Mouse (Mus musculus) gonadal fat pad, adult 2 months (tissue): ENCODE data around the gene Thbs3. TPM values are rescaled to one million over a fixed set of nuclear protein-coding genes. Genes with fewer than 3 reads are reported as not detected.
"Not testable (repeated sequence)": the region's sequence is repeated elsewhere in the genome, so short reads cannot be mapped to it uniquely, and the experiment has no call there.

Source experiments
- DNase-seq: peaks from one replicate; pipeline ENCODE4 v3.0.0-alpha.2; 2012; ENCODE audit warnings: low read depth
- polyA plus RNA-seq: library from polyadenylated mRNA; depleted of rRNA; stranded (reverse); fragments of >200 nt; gene quantifications from 2 replicates; pipeline ENCODE4 v1.2.3, GENCODE M21; 2012

Gene Thbs3
- polyA plus RNA-seq, 1 experiment: 40.7 TPM

DNA sequence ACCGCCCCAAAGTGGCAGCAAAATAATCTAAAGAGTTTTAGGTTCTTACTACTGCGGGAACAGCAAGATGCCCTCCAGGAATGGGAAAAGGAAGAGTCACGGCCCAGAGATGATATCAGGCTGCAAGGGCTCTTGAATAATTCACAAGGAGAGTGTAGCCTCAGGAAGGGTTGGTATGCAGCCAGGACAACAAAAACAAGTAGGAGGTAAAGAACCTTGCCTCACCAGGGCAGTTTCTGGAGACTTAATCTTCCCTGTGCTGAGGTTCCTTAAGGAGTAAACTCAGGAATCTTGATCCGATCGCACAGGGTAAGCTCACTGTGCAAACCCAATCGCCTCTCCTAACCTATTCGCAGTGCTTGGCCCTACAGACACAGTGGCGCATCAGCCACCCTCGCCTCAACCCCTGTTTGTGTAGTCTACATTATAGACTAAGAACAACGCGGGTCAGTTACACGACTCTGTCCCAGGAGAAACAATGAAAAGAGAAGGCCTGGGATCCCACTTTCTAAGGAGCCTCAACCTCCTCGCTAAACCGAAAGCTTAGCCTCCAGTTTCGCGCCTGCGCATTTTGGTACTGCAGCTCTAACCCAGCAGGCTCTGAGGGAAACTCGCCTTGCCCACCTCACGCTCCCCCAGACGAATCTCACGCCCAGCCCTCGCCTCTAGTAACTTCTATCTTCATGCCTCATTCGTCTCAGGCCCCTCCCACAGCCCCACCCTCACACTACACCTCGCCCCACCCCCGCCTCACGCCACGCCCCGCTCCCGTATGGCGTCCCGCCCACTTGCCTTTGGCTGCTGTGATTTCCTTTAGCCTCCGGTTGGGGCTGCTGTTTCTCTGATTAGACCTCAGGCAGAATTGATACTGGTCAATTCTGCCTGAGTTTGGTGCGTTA, 18.8 kb upstream of the Thbs3 start:
- peak; percentile 75 for DNase-seq

DNA sequence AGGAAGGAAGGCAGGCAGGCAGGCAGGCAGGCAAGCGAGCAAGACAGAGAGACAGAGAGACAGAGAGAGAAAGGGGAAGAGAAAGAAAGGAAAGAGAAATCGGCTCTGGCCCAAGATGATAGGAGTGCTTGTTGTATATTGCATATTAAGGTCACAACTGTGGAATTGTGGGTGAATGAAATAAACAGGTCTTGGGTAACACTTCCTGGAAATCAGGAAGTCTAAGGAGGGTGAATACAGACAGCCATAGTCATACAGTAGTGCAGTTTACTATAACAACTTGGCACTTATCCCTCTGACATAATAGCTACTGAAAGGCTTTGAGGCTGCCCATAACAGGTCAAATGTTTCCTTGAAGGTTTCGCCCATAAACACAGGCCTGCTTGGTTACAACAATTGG, 15.1 kb upstream of the Thbs3 start:
- no peak for DNase-seq

DNA sequence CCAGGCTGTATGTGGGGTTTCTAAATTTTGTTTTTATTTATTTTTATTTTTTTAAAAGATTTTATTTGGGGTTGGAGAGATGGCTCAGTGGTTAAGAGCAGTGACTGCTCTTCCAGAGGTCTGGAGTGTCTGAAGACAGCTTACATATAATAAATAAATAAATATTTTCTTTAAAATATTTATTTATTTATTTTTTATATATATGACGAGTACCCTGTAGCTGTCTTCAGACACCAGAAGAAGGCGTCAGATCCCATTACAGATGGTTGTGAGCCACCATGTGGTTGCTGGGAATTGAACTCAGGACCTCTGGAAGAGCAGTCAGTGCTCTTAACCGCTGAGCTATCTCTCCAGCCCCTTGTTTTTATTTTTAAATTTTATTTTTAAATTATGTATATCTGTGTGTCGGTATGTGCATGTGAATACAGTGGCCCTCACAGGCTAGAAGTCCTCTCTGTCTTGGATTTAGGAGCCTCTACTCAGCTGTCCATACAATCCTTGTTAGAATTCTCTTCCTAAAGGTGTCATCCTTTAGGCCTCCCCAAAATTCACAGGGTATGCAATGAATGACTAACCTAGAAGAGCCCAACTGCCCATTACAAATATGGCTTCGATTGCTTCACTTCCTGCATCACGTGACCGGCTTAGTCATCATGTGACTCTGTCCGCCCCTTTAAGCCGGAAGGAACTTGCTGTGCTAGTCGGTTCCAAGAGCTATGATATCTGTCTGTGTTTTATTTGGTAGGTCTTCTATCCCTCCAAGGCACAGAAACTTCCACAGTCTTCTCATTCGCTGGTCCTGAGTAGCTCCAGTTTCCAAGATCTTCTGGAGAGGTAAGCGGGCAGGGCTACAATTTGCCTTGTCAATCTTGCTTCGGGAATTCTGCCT, 12.5 kb upstream of the Thbs3 start, which contains the start of gene Gba:
Gba (plus strand) TSS at position 676 of the 889 bp plus-strand sequence.
- peak; percentile 75 for DNase-seq

DNA sequence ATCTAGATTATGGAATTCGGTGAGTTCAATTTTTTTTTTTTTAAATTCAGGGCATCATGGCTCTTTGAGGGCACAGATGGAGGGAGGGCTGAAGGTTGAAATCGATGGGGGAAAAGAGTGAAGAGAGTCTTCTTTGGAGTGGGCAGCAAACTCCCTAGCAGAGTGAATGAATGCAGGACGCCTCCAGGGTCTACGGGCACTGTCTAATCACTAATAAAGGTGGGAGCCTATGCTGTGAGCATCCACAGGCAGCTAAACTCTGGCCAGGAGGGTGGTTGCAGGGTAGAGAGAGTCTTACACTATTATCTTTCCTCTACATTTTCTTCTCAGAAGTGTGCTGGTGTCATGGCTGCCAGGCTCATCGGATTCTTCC, 11.9 kb upstream of the Thbs3 start:
- no peak for DNase-seq

DNA sequence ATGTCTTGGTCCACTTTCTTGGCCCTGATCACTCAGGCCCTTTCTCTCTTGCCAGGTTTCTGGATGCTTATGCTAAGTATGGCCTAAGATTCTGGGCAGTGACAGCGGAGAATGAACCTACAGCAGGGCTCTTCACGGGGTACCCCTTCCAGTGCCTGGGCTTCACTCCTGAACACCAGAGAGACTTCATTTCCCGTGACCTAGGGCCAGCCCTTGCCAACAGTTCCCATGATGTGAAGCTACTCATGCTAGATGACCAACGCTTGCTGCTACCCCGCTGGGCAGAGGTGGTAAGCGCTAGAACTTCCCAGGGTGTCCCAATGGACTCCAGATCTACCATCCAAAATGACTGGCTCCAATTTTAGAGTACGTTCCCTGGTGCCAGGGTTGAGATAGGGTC, 8.9 kb upstream of the Thbs3 start:
- DNase-seq: no peak

DNA sequence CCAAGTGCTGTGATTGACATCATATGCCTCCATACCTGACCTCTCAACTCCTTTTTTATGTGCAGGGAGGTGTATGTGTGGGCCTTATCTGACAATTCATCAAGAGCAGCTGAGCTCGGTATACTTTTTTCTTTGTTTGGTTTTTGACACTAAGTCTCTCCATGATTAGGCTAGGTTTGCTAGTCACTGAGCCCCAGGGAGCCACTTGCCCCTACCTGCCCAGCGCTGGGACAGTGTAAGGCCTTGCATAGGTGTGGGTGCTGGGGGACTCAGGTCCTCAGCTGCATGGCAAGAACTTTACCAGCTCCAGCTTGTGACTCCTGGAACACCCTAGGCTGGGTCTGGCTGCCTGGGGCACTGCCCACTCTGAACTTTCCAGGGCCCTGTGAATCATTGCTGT, 8.3 kb upstream of the Thbs3 start:
- DNase-seq: peak; percentile 91

DNA sequence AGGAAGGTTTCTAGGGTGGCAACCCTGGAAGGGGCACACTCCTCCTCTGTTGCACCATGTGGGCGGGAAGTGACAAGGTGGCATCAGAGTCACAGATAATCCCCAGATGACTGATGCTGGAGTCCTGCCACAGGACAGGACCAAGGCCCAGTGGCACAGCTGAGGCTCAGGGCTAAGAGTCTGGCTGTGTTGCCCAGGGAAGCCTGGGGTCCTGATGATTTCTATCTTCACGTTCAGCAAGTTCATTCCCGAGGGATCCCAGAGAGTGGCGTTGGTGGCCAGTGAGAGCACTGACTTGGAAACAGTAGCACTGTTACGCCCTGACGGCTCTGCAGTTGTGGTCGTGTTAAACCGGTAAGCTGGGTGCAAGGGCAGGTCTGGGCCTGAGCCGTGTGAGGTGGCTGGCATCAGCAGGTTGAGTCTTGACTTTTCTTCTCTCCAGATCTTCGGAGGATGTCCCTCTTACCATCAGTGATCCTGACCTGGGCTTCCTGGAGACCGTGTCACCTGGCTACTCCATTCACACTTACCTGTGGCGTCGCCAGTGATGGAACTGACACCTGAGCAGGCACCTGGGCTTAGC, 6.8 kb upstream of the Thbs3 start:
- peak; percentile 84 for DNase-seq

DNA sequence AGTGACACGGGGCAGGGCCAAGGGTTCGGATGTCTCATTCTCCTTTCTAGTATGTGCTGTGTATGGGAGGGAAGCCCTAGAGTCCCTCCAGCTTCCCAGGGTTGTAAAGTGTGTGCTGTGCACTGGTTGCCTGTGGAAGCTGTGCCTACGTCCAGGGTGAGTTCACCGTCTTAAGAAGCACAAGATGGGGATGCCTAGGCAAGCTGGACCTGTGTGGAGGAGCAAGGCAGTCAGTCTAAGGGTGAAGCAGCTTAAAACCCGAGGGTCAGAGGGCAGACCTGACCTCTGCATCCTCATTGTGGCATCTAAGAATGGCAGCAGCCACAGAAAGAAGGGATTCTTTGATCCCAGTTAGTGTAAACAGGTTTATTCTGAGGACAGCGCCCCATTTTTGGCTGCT, 6.2 kb upstream of the Thbs3 start:
- no peak for DNase-seq

DNA sequence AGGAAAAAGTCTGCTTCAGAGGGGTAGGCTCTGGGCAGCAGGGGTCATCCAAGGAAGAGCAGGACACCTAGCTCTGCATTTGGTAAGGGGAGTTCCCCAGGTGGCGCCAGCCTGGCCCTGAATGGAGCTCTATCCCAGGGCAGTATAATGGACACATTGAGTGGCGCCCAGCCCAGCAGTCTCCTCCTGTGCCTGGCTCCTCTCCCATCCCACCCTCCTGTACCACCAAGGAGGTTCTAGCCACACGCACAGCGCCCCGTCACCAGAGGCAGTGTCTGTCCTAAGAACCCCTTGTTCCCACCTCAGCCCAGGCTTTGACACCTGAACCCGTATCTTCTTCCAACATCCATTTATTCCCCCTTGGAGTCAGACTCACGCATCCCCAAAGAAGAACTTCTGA, 5.2 kb upstream of the Thbs3 start:
- DNase-seq: no peak

DNA sequence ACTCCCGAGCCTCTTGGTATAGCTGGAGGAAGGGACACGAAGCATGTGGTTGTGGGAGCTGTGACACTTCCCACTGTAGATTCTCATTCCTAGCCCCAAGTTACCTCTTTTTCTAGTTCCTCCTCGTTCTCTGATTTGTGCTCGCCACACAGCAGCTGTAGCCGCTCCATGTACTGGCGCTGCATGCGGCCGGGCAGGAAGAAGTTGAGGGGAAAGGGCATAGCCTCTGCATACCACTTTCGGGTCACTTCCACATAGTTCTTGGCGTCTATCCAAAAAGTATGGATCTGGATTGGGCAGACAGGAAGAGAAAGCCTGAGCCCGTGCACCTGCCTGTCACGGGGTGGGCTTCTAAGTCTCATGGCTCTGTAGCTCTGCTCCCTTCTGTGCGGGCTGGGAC, 4.8 kb upstream of the Thbs3 start:
- DNase-seq: no peak

DNA sequence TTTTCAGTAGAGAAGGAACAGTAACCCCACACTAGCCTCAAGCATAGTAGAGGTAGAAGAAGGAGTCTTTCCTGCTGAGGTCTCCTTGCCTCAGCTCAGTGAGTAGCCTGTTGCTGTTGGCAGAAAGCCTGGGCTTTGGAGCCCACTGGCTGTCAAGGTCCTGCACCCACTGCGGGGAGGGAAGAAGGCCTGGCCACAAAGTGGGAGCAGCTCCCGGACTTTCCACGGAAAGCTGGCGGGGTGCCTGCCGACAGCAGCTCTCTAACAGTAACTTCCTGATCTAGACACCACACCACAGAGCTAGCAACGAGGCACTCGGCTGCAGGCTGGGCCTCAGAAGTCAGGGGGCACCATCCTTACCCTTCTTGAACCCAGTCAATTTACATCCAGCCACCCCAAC, 4.2 kb upstream of the Thbs3 start:
- no peak for DNase-seq

DNA sequence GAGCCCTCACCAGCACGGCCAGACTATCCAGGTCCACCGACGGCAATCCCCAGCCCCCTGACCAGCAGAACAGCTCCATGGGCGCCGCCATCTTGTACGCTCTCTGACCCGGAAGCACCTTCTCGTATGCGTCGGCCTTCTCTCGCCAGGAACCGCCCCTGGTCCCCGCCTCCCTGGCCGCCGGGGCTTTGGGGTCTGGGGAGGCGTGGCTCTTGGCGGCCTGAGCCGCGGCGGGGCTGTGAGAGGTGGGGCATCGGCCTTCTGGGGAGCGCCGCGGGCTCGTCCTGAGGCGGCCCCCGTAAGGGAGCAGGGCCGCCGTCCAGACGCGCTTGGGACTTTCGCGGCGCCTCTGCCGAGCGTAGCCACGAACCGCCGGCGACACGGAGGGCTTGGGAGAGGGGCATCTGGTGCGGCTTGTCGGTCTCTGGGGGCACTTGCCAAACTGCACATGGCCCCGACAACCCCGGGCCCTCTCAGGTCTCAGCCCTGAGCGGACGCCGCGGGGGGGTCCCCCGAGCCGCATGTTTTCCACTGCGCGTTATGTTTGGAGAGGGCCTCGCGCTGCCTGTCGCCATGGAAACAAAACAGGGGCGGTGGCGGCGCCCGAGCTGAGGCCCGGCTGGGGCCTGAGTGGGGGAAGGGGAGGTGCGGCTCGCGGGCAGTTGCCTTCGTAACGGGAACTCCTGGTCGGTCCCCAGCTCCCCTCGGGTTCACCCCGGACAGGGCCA, 1.0 kb upstream of the Thbs3 start:
- no peak for DNase-seq

DNA sequence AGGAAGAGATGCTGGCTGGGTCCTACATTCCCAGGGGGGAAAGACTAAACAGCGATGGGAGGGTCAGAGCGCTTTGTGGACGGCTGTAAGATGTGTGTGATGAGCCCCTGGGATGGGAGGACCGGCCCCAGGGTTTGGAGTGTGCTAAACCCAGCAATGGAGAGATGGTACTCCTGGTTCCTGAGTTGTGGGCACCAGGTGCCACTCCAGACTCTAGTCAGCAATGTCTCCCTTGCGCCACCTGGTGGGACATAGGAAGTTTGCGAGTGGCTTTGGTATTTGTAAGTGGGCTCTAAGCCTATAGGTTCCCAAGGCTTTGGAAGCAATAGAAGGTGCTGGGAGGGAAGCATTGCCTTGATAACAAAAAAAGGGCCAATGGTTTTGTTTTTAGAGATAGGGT, 873 bp downstream of the Thbs3 start:
- DNase-seq: no peak

DNA sequence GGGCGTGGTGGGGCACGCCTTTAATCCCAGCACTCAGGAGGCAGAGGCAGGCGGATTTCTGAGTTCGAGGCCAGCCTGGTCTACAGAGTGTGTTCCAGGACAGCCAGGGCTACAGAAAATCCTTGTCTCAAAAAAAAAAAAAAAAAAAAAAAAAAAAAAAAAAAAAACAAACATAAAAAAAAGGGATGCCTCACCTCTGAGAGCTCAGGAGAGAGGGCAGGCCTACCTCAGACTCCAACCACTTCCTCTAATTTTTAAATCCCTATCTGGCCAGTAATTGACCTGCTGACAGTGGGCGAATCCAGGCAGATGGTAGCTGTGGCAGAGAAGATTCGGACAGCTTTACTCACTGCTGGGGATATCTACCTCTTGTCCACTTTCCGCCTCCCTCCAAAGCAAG, 1.4 kb downstream of the Thbs3 start:
- DNase-seq: not testable (repeated sequence)

DNA sequence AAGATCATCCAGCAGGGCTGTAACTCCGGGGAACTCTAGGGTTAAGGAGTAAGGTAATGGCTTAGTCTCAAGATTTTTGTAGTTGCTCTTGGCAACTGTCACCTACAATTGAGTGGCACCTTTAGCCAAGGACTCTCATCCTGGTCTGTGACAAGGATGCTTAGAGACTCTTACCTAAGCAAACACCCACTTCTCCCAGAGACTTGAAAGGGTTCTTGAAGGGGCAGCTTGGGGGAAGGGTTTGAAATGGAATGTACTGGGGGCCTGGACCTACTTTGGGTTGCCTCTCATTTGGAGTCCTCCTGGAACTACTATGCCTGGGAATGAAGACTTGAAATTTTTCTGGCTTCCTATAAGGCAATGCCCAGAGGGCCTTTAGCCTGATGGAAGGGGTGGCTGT, 3.3 kb downstream of the Thbs3 start:
- no peak for DNase-seq

DNA sequence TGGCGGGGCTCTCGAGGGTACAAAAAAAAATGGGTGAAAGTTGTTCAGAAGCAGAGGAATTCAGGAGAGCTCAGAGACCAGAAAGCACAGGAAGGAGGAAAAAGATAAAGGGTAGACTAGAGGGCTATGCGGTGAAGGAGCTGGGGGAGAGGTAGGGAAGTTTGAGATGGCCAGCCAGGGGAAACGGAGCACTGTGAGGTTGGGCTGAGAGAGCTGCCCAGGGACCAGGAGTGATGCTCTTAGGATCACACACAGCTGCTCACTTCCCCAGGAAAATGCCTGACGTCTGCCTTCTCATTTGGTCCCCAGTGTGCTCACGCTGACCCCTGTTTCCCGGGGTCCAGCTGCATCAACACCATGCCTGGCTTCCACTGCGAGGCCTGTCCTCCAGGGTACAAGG, 4.6 kb downstream of the Thbs3 start:
- no peak for DNase-seq

DNA sequence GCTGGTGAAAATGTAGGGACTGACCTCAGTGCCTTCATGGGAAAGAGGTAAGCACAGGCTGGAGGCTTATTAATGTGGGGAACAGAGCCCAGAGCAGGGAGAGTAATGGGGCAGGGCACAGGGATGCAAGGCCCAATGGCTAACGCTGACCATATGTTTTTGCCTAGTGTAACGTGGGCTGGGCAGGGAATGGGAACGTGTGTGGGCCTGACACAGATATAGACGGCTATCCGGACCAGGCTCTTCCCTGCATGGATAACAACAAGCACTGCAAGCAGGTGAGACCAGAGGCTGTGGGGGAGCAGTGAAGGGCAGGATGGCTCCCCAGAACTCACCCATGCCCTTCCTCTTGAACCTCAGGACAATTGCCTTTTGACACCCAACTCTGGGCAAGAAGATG, 6.2 kb downstream of the Thbs3 start:
- DNase-seq: no peak

DNA sequence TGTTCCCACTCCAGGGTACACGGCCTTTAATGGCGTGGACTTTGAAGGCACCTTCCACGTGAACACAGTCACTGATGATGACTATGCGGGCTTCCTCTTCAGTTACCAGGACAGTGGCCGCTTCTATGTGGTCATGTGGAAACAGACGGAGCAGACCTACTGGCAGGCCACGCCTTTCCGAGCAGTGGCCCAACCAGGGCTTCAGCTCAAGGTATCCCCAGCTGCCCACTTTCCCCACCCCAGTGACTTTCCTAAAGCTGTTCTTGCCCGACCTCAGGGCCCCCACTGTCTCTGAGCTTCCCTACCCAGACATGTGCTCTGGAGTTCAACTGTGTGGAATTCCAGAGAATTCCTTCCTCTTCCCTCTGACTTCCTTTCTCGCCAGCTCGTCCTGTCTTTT, 9.8 kb downstream of the Thbs3 start:
- DNase-seq: no peak

DNA sequence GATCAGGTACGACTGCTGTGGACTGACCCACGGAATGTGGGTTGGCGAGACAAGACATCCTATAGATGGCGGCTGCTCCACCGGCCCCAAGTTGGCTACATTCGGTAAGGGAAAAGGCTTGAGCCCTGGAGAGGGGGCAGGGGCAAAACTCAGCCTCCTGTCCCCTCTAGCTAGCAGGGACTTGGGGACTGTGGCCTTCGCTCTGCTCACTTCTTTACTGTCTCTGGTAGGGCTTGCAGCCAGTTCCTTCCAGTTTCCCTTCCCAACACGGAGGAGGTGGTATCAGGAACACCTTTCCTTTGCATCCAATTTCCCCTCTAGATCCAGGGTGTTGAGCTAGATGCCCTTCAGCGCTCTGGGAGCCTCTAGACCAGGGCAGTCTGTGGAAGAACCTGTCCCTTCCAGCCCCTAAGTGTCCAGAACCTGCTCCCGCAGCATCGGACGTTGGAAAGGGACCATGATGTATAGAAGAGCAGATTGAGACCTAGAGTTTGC, 10.4 kb downstream of the Thbs3 start:
- DNase-seq: no peak

DNA sequence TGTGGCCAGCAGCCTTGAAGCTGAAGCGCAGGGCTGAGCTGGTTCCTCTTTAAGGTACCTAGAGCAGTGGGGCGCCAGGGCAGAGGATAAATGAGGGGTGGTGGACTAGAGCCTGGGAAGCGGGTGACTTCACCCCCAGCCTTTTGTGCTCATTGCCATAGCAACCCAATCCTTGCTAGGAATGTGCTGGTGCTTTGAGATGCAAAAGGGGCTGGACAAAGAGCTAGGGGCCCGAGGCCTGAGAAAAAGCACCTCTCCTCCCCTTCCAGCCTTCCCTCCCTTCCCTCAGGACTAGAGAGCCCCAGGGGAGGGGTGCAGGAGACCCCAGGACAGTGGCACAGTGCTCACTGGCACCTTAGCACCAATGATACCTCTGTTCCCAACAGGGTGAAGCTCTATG, 10.9 kb downstream of the Thbs3 start:
- DNase-seq: no peak

DNA sequence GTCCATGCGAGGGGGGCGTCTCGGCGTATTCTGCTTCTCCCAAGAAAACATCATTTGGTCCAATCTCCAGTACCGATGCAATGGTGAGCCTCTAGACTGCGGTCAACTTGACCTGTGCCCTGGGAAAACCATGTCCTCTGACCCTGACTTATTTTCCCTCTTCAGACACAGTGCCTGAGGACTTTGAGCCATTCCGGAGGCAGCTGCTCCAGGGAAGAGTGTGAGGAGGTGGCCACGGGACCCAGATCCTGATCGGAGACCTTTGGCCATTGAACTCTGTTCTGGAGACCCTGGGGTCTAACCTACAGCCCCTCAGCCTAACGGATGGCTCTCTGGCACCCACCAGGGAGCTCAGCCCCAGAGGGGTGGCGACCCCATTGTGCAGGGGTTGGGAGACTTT, 11.4 kb downstream of the Thbs3 start:
- DNase-seq: no peak

DNA sequence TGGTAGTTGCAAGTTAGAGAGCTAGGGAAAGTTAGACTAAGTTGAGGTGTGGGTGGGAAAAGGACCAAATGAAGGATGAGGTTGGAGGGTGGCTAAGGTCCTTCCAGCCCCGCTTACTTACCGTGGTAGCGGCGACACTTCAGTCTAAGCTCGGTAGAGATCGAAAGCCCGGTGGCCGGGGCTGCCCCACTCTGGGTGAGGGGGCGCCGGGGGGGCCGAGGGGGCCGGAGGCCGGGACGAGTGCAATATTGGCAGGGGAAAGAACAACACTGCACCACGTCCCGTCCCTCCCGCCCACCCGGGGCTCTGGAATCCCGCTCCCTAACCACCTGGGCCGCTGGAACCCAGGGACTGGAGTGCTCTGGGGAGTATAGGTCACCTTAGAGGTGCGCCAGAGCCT, 11.9 kb downstream of the Thbs3 start, which contains the start of gene Mtx1:
Mtx1 (minus strand) TSS at position 189 of the 400 bp plus-strand sequence.
- no peak for DNase-seq
